Mouse (Mus musculus) kidney, postnatal 0 days (tissue): Measurements from ENCODE around the gene Rab7b. TPM values are rescaled to one million over a fixed set of nuclear protein-coding genes. Genes with fewer than 3 reads are reported as not detected.
A peak's percentile ranks its signal among the peaks of the same experiment; 100 is the strongest.

ENCODE experiments used
- ATAC-seq: fragments of 200-750 bp; cut with Nextera tagmentation; replicated peaks from 2 replicates; pipeline ENCODE4 v1.8.0; 2017; ENCODE audit warnings: low read depth, moderate number of reproducible peaks, moderate TSS enrichment, moderate library complexity; ENCODE audit not compliant: low FRiP score
- DNase-seq: peaks from one replicate; pipeline ENCODE4 v3.0.0-alpha.2; 2016; ENCODE audit warnings: low spot score
- H3K27ac ChIP-seq: fragments of 300-500 bp; sonication (generic); 2 replicates; pipeline ENCODE4 v1.5.1; 2014; ENCODE audit warnings: mild to moderate bottlenecking
- H3K27me3 ChIP-seq: fragments of 300-500 bp; sonication (generic); 2 replicates; pipeline ENCODE4 v1.6.1; 2014; ENCODE audit warnings: low read length, mixed read lengths; ENCODE audit not compliant: insufficient read depth
- H3K36me3 ChIP-seq: fragments of 300-500 bp; sonication (generic); 2 replicates; pipeline ENCODE4 v1.6.1; 2014; ENCODE audit warnings: low read length, mixed read lengths; ENCODE audit not compliant: insufficient read depth
- H3K4me1 ChIP-seq: fragments of 300-500 bp; sonication (generic); replicated peaks from 2 replicates; pipeline ENCODE4 v1.6.1; 2014; ENCODE audit warnings: antibody characterized with exemption, low read length, mixed read lengths; ENCODE audit not compliant: insufficient read depth
- H3K4me2 ChIP-seq: fragments of 300-500 bp; sonication (generic); 2 replicates; pipeline ENCODE4 v1.6.1; 2014; ENCODE audit warnings: mild to moderate bottlenecking, low read length, moderate library complexity, mixed read lengths
- H3K4me3 ChIP-seq: fragments of 300-500 bp; sonication (generic); replicated peaks from 2 replicates; pipeline ENCODE4 v1.5.1; 2014; ENCODE audit warnings: low read depth, low read length
- H3K9ac ChIP-seq: fragments of 300-500 bp; sonication (generic); 2 replicates; pipeline ENCODE4 v1.6.1; 2014; ENCODE audit warnings: low read depth, low read length
- H3K9me3 ChIP-seq: fragments of 300-500 bp; sonication (generic); replicated peaks from 2 replicates; pipeline ENCODE4 v1.6.1; 2016; ENCODE audit warnings: low read length, inconsistent platforms, mixed read lengths
- CTCF ChIP-seq: IDR thresholded peaks from 2 replicates; pipeline ENCODE4 v1.5.1; 2016; ENCODE audit warnings: antibody characterized with exemption, low read depth, mild to moderate bottlenecking, moderate library complexity
- WGBS: fragments of 180-500 bp; shearing (Covaris S2); extraction: QIAGEN DNeasy Blood & Tissue Kit; methylation state at CpG from one replicate; pipeline ENCODE4 v1.1.7; 2014; 5-methylcytosine and 5-hydroxymethylcytosine counted together
- polyA plus RNA-seq: library from polyadenylated mRNA; unstranded; fragments of >200 nt; fragmentation: Nextera tagmentation; extraction: Ambion mirVana; gene quantifications from 2 replicates; pipeline ENCODE4 v1.2.1, GENCODE M21; 2015

Rab7b gene
- polyA plus RNA-seq, 1 experiment from 2014 or later = 2.1 TPM

- Histone ChIP-seq H3K27ac (no peak overlapping the region), H3K4me1 (no peaks in the 10 kb centered on the region), H3K36me3 (no peaks in the 10 kb centered on the region), H3K9me3 (no peaks in the 10 kb centered on the region), H3K27me3 (no peaks in the 10 kb centered on the region), H3K4me3 (no peak overlapping the region), H3K4me2 (no peak overlapping the region), H3K9ac (no peak overlapping the region)
- no peak for ATAC-seq
- WGBS = 71% methylated on average over 20 of the region's 20 CpGs
- TF ChIP-seq CTCF = no peak
- no peak for DNase-seq
Measured at GRCm38 (mm10) chr1:131714388-131715337, 26.2 kb downstream of the Rab7b start.

GRCm38 (mm10) chr1:131718952-131719694, 30.6 kb downstream of the Rab7b start:
- H3K4me2 ChIP-seq = no peak overlapping the region
- 66% methylated on average over 16 of the region's 16 CpGs for WGBS
- no peak overlapping the region for H3K27ac ChIP-seq
- H3K4me3 ChIP-seq = no peak overlapping the region
- no peaks in the 10 kb centered on the region for H3K36me3 ChIP-seq
- no peak overlapping the region for H3K9ac ChIP-seq
- DNase-seq = no peak
- no peak for TF ChIP-seq CTCF
- ATAC-seq = no peak
- no peaks in the 10 kb centered on the region for H3K27me3 ChIP-seq
- no peaks in the 10 kb centered on the region for H3K4me1 ChIP-seq
- no peaks in the 10 kb centered on the region for H3K9me3 ChIP-seq

GRCm38 (mm10) chr1:131721989-131722388, 33.5 kb downstream of the Rab7b start:
- WGBS = 61% methylated on average over 3 of the region's 3 CpGs

GRCm38 (mm10) chr1:131723549-131723948, 35.1 kb downstream of the Rab7b start:
- ATAC-seq (no peak), DNase-seq (no peak)
- Histone ChIP-seq H3K36me3 (no peaks in the 10 kb centered on the region), H3K9ac (no peak overlapping the region), H3K9me3 (no peaks in the 10 kb centered on the region), H3K4me2 (no peak overlapping the region), H3K4me3 (no peak overlapping the region), H3K4me1 (no peaks in the 10 kb centered on the region), H3K27ac (no peak overlapping the region), H3K27me3 (no peaks in the 10 kb centered on the region)
- TF ChIP-seq CTCF = no peak
- 81% methylated on average over 4 of the region's 4 CpGs for WGBS

More at GRCm38 (mm10) chr1:131721989-131722388, 33.5 kb downstream of the Rab7b start:
- H3K4me3 ChIP-seq = no peak overlapping the region
- H3K9me3 ChIP-seq = no peaks in the 10 kb centered on the region
- DNase-seq (no peak), ATAC-seq (no peak)
- no peak overlapping the region for H3K27ac ChIP-seq
- H3K36me3 ChIP-seq = no peaks in the 10 kb centered on the region
- no peak for TF ChIP-seq CTCF
- no peak overlapping the region for H3K4me2 ChIP-seq
- H3K9ac ChIP-seq = no peak overlapping the region
- H3K4me1 ChIP-seq = no peaks in the 10 kb centered on the region
- H3K27me3 ChIP-seq = no peaks in the 10 kb centered on the region

GRCm38 (mm10) chr1:131726586-131726985, 38.1 kb downstream of the Rab7b start:
- peaks cover 6% of the 10 kb centered on the region; the same call in 1 of the 2 replicates for H3K4me1 ChIP-seq
- TF ChIP-seq CTCF = no peak
- ATAC-seq = no peak

GRCm38 (mm10) chr1:131730639-131731437, 42.3 kb downstream of the Rab7b start:
- WGBS = 59% methylated on average over 12 of the region's 12 CpGs
- ATAC-seq = peak; percentile 89

More at GRCm38 (mm10) chr1:131726586-131726985, 38.1 kb downstream of the Rab7b start:
- H3K4me3 ChIP-seq = no peak overlapping the region
- H3K27me3 ChIP-seq = no peaks in the 10 kb centered on the region
- DNase-seq = no peak
- no peak overlapping the region for H3K9ac ChIP-seq
- no peaks in the 10 kb centered on the region for H3K36me3 ChIP-seq
- no peaks in the 10 kb centered on the region for H3K9me3 ChIP-seq
- H3K4me2 ChIP-seq = no peak overlapping the region
- H3K27ac ChIP-seq = no peak overlapping the region
- WGBS = 48% methylated on average over 6 of the region's 6 CpGs

More at GRCm38 (mm10) chr1:131730639-131731437, 42.3 kb downstream of the Rab7b start:
- peak; percentile 40 for DNase-seq
- Histone ChIP-seq H3K27ac (0 out of 2 replicates have a peak overlapping the region, but pooled peaks have one; percentile 52), H3K36me3 (no peaks in the 10 kb centered on the region), H3K9me3 (no peaks in the 10 kb centered on the region), H3K9ac (no peak overlapping the region), H3K27me3 (no peaks in the 10 kb centered on the region), H3K4me1 (peaks cover 10% of the 10 kb centered on the region; the same call in 1 of the 2 replicates), H3K4me2 (no peak overlapping the region), H3K4me3 (no peak overlapping the region)
- no peak for TF ChIP-seq CTCF
